Mouse (Mus musculus) adrenal gland, adult 18-20 months (tissue): ENCODE measurements around the gene Amn. TPM values are rescaled to one million over a fixed set of nuclear protein-coding genes. Genes with fewer than 3 reads are reported as not detected.

Source experiments
- DNase-seq, 2 experiments: peaks; one replicate each; pipeline ENCODE4 v3.0.0; 2021 to 2022; ENCODE audit warnings: low spot score in 2 of 2
- total RNA-seq, 2 experiments: library from RNA; stranded (reverse); gene quantifications; 1 replicate in 1 of 2; 2 replicates in 1 of 2; pipeline ENCODE4 v1.2.3; 2021

Amn gene
- total RNA-seq, 2 experiments from 2014 or later: not detected

DNA sequence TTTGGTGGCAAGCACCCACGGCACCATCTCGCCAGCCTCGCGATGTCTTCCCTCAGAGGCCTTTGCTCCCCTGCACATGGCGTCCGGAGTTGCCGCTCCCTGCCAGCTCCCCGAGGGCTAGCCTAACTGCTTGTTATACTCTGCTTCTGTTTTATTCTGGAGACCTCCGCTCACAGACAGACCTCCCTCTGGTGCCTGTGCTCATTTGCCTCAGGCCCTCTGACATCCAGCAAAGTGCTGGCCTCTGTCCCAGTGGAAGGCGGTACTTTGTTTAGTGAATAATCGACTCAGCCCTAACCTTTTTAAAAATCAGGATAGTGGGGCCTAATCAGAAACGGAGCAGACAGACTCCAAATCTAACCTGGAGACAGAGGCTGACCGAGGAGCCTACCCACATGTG, 50.9 kb downstream of the Amn start:
- no peak for DNase-seq

GRCm38 (mm10) chr12:111323423-111323822, 52.5 kb downstream of the Amn start:
- DNase-seq: no peak

DNA sequence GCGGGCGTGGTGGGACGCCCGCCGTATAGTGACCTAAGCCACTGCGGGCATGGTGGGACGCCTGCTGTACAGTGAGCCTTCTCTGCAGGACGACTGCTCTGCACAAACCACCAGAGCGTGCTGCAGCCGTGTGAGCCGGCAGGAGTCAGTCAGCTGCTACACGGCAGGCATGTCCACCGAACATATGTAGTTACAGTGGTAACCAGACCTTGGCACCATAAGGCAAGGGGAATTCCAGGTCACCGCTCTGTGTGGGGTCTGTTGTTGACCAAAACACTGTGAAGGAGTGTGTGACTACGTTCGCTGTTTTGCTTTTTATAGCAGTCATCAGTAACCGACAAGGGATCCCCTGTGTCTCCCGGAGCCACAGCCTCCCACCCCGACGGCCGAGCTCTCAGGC, 53.6 kb downstream of the Amn start:
- DNase-seq: no peak

DNA sequence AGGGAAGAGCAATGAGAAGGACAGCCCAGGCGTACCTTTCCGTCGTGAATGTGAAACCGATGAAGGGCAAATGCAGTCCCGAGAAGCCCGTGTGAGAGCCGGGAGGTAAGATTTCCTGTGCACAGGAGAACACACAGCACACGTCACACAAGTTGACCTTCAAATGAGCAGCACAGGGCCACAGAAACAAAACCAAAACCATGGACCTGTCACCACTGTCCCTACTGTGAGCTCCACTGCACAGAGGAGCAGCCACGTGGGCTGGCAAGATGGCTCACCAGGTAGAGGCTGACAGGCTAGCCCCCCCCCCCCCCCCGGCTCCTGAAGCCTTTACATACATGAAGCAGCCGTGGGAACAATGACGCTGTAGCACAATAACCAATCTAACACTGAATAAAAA, 54.1 kb downstream of the Amn start:
- DNase-seq: no peak

DNA sequence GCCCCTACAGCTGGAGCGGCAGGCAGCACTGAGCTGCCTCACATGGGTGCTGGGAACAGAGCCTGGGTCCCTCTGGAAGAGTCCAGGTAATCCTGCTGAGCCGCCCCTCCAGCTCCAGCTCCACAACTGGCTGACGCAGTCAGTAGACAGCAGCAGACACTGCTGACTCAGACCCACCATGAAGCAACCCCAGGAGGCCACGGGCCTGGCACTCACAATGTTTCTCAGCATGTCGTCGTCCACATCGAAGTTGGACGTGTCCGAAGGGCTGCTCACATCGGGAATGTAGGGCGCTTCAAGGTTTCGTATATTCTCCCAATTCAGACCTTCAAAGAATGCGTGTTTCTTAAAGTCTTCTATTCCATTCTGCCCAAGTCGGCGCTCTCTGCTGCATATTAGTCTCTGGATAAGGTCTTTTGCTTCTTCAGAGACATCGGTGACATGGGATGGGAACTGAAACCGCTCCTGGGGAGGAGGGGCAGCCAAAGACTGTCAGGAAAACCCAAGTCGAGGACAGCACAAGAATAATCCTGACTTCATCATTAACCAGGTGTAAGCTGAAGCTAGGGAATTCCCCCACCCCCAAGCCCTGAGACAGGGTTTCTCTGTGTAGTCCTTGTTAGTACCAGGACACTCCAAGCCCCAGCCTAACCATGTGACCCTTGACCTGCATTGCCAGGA, 55.0 kb downstream of the Amn start:
- DNase-seq: no peak

Other genes starting within 250 kb of the Amn start
- gene Rcor1, start 231.7 kb upstream of the Amn start, total RNA-seq: 10 to 100 TPM; 53.5 to 58.5 TPM
- gene Traf3, start 104.7 kb upstream of the Amn start, total RNA-seq: 10 to 100 TPM; 18.8 to 23.8 TPM
- gene 4930595D18Rik, start 86.6 kb upstream of the Amn start, total RNA-seq: not detected
- gene Cdc42bpb, start 106.6 kb downstream of the Amn start, total RNA-seq: 100 to 1,000 TPM; 113 to 138 TPM
- gene Lbhd2, start 135.7 kb downstream of the Amn start, total RNA-seq: not detected
- gene Exoc3l4, start 145.9 kb downstream of the Amn start, total RNA-seq: 1 to 10 TPM; 3.3 to 4.1 TPM
- 10 to 100 TPM; 11.4 to 31.6 TPM for gene Tnfaip2, start 171.4 kb downstream of the Amn start, total RNA-seq
- gene Gm266, start 214.7 kb downstream of the Amn start, total RNA-seq: not detected